Mouse (Mus musculus) brain, adult 2 months (tissue): ENCODE measurements at regions not wholly inside any gene's neighbourhood (a gene's known extent, or its start where the extent isn't known, plus 50 kb on each side); places are given as distances from the start of the nearest gene placed in this dataset.

ENCODE experiments used
- DNase-seq: peaks from one replicate; pipeline ENCODE4 v3.0.0; 2011; ENCODE audit warnings: low read depth, low spot score

DNA sequence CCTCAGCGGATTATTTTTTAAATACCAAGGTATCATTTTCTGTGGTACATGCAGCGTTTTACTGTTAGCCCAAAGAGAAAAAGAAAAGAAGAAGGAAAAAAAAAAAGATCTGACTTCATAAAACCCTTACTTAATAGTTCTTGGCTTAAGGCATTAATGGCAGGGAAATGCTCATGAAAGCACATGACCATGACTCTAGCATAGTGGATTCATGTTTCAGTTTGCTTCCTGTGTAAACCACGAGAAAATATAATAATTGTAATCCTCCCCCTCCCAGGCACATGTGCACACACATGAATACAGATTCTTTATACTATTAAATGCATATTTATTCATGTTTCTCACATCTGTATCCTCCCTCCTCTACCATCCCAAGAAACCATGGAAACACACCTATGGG lies 486.9 kb upstream of the Gm9747 start:
- DNase-seq: no peak

DNA sequence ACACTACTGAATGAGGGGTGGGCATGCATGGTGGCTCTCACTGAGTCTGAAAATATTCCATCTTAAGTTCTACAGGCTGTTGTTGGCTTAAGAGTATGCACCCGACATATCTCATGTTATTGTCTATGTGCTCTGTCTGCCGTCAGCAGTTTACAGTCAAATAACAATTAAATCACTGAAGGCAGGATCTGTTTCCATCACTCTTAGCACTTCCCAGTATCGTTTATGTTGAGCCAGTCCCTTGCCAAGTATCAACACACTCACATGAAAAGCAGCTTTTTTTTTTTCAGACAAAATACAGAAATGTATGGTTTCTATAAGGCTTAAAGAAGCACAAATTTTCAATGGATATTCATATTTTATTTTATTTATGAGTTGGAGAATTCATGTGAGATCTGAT lies 485.9 kb upstream of the Gm9747 start:
- no peak for DNase-seq

DNA sequence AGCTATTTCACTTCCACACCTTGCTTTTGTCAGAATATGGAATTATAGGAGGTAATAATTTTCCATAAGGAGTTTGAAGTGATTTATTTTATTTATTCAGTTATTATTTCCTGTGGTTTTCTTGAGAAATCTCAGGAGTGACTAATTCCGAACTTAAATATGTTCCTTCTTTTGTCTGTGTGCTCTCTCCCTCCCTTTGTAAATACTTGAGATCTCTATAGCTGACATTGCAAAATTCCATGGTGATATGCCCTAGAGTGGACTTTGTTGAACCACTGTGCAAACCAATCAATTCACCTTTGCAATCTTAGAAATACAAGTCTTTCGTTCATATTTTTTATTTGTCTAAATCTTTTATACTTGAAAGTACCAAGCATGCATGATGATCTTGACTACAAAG lies 478.8 kb upstream of the Gm9747 start:
- DNase-seq: no peak

DNA sequence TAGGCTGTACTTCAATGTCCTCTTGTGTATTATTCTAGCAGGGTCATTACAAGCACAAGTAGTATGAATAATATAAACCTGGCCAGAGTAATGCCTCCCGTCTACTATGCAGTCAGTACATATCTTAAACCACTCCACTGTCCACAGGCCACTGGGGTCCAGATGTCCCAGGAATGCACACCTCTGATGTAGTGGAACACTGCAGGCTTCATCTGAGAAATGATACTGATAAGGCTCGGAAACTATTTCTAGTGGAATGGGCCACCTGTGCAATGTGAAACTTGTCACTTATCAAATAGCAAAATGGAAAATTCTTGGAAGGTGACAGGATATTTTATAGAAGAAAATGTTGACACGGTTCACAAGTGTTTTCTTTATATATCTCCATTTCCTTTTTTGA lies 477.6 kb upstream of the Gm9747 start:
- no peak for DNase-seq

DNA sequence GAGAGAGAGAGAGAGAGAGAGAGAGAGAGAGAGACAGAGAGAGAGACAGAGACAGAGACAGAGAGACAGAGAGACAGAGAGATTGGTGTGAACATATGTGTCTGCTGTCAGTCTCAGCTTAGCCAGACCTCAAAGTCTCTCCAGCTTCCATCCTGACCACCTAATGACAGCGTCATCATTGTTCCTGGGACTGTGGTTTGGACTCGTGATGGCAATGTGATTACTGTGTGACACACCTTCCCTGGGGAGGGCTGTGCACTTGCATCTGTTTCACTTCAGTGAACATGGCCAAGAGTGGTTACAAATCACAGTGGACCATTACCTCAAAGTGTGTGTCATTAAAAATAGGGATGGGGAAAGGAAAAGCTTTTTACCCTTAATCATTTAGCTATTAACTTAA lies 477.2 kb upstream of the Gm9747 start:
- no peak for DNase-seq

DNA sequence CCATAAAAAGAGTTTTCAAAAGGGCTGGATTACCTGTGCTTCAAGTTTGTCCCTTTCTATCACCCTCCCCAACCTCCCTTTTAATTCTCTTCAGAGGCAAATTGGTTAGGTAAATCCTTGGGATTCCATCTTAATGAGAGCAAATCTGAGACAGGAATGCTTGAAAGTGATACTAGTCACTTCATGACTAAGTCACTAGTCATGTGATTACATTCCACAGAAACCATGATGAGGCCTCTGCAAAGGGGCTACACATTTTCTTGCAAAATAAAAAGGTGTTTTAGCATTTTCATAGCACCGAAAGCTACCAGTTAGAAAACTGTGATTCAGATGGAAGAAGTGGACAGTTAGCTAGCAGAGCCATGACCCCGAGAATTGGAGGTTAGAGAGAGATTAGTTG lies 473.0 kb upstream of the Gm9747 start:
- no peak for DNase-seq

DNA sequence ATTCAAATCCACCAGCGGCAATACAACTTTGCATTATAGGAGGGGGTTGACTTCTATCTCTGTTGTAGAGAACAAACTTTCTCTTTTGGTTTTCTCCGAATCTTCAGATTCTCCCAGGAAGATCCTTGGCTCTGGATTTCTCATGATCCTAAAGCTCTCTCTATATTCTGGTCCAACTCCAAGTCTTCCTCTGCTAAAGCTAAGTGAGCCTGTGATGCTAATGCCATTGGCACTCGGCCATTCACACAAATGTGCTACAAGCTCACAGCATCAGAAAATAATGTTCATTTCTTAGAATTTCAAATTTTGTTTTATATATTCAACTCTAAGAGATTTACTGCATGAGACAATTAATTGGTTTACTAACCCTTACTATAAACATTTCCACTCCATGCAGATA lies 461.2 kb upstream of the Gm9747 start:
- peak; percentile 75 for DNase-seq

DNA sequence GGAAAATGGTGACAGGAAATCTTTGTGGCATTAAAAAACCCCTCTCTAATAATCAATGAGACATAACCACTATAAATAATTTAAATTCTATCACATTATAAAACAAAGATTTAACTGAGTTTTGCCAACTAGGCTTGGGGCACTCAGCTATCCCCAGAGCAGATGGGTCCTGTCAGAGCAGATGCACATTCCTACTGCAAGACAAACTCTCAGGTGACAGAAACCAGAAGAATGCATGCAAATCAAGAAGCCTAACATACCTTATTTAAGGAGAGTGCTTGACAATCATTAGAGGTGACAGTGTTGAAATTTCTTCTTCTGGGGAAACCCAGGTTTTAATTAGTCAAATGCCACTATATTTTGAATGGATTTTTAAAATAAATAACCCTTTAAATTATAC lies 452.3 kb upstream of the Gm9747 start:
- no peak for DNase-seq

DNA sequence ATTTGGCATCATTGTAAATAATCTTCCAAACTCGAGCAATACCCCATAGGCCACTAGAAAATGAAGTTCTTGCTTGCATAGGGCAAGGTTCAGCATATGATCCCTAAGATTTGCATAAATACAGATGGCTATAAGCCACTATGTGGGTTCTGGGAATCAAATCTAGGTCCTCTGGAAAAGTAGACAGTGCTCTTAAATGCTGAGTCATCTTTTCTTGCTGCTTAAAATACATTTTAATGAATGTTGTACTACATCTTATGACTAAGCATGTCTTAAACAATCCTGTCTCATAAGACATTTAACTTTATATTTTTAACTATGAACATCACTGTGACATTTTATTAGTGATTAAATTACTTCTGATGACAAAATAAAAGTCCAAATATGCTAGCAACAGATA lies 448.6 kb upstream of the Gm9747 start:
- DNase-seq: no peak

DNA sequence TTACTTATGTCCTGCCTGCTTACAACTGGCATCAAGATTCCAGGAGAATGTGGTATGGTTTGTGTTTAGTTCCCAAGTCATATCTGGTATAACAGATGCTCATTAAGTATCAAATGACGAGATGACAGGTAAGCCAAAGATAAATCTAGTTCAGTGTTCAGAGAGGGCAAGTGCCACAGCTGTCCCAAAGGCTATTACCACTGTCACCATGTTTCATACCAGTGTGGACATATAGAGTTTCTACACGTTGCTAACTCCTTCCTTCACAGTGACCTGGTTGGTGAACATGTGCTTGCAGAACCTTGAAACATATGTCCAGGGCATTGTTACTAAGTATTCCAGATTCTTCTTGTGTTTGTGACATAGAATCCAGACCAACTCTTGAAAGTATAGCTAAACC lies 438.1 kb upstream of the Gm9747 start:
- DNase-seq: no peak

DNA sequence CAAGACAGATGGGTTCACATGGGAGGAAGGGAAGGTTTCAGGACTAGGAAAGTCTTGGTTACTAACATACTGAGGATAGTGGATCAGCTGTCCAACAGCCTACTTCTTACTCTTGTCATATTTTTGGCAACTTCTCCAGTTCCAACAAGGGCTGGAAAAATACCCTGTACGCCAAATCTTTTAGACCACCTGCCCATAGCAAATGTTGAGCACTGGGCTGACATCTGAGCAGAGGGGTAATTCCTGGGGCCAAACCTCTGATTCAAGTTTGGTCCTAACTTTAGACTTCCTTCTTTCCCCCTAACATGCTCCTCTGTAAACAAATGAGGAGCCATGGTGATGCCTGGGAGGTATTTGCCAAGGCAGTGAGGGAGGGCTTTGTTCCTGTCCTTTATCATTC lies 437.5 kb upstream of the Gm9747 start:
- DNase-seq: no peak

DNA sequence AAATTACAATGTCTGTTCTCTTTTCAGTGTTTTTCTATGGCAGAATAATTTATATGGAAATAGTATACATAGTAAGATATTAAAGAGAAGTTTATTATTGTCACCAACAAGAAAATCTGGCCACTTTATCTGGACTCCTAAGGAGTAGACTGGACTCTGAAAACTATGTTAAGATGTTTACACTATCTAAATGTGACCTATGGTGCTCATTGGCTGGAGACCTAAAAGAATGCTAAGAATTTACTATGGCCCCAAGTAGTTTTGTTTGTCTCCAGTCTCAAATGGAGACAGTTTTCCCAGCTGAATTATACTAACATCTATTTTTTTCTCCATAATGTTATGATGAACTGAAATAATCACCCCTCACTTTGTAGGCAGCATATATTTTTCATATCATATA lies 421.3 kb upstream of the Gm9747 start:
- DNase-seq: no peak

DNA sequence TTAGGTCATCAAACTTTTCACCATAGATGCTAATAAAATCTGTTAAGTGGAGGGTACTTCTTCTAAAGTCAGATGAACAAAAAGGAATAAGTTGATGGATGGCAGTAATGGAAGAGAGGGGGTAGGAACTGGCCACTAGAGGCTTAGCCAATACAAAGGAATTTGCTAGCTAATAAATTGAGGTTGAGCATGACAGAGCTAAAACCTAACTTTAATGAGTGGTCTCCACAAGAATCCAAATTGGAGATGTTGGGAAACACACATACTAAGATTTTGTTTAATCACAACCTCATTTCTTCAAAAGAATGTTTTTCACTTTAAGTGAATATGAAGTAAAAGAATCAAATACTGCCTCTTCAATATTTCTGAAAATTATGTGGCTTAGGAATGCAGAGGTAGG lies 414.0 kb upstream of the Gm9747 start:
- DNase-seq: no peak

DNA sequence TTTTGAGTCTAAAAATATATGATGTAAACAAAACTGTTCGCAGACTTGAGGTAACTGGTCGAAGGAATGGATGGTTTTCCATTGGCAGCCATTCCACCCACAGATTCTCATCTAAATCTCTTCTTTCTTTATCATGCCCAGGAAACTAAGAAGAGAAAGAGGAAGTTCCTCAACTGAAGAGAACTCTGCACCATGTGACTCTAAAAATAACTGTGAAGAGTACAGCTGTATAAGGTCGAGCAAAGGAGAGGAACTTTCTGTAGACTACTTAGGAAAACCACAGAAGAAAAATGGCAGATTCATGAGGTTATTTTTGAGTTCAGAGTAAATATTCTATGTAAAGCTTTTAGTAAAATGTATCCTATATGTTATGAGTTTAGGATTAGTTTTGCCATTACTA lies 390.9 kb upstream of the Gm9747 start:
- no peak for DNase-seq

DNA sequence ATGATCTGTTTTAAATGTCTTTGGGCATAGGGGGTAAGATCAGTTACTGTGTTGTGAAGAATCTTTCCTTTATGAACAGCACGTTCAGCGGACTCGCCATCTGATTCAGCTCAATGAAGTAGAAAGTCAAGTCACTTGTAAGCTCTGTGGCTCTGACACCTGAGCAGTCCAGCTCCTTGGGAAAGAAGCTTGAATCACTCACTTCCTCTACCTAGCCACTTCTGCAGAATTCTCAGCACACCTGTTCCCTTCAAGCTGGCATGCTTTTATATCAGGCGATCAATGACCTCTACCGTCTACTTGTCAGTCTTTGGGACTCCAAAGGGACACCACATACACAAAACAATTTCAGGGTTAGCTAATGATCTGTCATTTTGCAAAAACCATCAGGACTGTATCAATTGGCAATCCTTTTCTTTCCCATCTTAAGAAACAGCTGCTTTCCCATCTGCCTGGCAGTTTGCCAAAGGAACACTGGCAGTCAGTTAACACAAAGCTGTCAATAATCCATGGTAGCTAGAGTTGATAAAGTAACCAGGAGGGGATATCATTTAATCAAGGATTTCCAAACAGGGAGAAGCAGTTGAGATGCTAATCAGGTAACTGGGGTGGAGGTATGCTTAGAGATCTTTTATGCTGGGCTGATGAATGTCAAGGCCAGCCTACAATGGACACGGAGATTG lies 382.3 kb upstream of the Gm9747 start:
- DNase-seq: no peak

DNA sequence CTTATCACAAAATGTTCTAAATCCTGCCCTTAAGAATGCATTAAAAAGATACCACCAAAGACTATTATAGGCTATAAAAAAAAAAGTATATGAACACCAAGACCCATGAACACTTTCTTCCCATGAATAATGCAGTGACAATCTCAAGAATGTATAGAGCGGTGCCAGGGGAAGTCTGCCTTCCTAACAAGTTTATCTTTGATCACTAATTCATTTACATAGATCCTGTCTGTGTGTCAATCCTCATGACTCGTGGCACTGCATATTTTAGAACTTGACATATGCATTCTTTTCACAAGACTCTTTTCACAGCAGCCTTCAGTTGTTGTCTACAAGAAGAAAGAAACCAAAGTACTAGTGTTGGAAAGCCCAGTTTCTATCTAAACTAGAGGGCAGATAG lies 373.4 kb upstream of the Gm9747 start:
- peak; percentile 24 for DNase-seq

DNA sequence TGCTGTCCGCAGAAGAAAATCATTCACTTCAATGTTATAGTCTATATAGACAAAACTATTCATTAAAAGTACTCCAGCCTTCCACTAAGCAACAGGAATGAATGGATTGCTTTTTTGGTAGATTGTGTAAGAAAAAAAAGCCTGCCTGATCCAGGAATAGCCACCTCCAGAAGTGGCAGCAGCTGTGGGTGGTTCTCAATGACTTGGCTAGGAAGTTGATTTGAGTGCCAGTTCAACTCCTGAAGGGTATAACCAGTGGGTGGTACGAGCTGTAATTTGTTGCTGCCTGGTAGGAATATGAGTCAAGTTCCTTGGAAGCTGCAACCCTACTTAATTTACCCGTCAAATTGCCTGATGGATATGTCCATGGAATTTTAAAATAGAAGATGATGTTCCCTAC lies 368.3 kb upstream of the Gm9747 start:
- peak; percentile 90 for DNase-seq

DNA sequence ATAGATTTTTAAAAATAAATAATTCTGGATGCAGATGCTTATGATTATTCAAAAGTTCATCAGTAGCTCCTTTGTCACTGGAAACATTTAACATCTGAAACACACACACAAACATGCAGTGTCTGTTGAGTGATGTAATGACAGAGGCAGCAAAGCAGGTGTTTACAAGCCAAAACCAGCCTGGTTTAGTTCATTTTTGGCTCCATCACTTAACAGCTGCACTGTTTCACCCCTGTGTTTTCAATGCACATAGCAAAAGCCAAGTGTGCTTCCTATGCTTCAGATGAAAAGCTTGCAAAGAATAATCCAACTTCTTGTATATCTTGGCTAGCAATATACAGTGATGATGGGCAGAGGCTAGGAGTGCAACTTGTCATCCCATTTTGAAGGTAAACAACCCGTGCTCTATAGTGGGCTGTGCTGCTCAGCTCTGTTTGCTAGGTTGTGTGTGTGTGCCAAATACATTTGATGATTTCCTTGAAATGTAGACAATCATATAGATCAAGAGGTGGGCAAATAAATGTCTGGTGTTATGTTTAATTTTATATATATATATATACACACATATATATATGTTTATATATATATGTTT lies 345.9 kb upstream of the Gm9747 start:
- peak; percentile 5 for DNase-seq

DNA sequence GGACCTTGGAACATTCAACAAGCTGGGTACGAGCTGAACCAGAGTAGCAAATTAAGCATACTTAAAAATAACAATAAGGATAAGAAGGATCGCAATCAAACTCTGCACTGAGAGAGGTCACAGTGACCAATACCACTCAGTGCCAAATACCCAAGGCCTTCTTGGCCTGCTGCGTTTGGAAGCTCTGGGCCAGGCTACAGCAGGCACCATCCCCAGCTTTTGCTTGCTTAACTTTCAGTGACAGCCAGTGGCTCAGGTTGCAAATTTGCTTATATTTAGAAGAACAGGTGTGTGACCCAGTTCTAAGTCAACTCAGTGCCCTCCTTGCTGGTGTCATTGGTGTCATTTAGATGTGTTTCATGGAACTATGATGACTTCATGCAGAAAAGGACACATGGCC lies 335.7 kb upstream of the Gm9747 start:
- no peak for DNase-seq

DNA sequence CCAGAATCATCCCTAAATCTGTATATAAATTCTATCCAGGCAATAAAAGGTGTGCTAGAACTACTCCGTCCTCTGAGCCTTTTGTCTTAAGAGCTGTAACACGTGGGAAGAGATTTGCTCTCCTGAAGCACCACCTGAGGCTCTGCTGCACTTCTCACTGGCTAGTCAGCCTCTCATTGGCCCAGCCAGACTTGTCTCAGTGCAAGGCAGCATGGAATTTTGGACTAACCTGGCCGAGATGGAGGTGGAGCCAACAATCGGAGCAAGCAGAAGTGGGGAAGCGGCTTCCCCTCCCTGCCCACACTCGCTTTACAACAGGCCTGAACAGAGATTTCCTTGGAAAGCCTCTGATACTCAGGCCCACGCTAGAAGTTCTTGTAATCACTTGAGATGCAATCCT lies 332.1 kb upstream of the Gm9747 start:
- no peak for DNase-seq

DNA sequence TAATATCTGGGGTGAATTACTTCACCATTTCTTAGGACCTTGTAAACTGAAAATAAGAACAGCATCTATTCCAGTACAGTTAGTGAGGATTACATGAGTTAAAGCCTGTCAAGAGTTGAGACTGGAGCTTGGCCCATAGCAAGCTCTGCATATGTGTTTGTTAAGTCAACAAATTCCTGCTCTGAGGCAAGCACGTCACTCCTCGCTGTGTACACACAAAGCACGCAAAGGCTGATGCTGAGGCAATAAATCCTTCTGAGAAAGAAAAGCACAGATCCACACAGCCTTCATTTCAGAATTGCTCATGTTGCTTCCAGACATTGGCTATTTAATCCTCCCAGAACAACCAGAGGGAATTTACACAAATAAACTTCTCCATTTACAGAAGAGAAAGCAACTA lies 328.9 kb upstream of the Gm9747 start:
- no peak for DNase-seq

DNA sequence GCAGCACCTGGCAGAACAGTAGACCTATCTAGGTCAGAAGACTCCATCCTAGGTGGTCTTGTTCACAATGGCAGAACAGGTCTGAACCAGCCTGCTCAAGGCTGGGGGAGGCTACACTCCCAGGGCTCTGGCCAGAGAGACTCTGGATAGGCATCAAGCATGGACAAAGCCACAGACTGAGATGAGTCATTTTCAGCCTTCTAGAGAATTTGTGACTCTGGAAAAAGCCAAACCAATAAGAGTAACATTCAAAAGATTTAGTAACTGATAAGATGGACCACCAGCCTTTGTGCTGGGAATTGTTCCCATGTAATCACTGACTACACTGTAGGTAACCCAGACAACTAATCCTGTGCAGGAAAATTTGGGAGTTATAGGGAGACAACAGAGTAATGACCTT lies 320.3 kb upstream of the Gm9747 start:
- no peak for DNase-seq

DNA sequence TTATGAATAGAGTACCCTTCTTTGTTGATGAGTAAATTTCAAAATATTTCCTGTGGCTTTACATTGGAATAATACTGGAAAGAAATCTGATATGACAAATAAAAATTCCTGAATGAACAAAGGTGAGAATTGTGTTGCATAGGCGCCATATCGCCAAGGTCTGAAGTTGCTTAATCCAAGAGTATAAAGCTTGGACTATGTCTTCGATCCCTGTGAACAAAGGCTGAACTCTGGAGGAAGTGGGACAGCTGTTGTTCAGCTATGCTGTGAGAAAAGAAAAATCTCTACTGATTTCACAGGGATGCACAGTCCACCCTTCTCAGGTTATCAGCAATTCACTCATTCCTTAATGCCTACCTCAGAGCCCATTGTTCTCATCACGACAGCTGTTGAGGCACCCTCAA lies 319.3 kb upstream of the Gm9747 start:
- DNase-seq: no peak

DNA sequence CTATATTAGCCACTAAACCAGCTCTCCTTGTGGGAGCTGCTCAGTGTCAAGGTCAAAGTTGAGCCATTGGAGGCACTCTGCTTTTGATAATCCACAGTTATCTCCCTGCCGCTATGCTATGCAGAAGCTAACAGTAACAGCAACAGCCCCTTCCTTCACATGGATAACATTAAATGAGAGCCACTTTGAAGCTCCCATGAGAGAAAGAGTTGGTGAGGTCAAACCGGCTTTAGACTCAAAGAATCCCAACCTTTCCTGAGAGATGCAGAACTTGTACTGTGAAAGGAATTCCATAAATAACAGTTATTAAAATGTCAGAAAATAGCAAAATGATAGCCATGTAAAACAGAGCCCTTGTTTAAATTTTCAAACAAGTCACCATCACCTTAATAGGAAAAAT lies 316.1 kb upstream of the Gm9747 start:
- no peak for DNase-seq
